Mouse (Mus musculus): Measurements from ENCODE around the gene Olfr385.
"Not testable (repeated sequence)": the region's sequence is repeated elsewhere in the genome, so short reads cannot be mapped to it uniquely, and the experiment has no call there.

- not testable (repeated sequence) for TF ChIP-seq CTCF (conservative IDR thresholded peaks at IDR 0.05; ENCODE audit: low read length); NANOG (IDR thresholded peaks at IDR 0.05; ENCODE audit: borderline replicate concordance, low read length); POU5F1 (IDR thresholded peaks at IDR 0.05; ENCODE audit: borderline replicate concordance, low read length)
Observed at GRCm38 (mm10) chr11:73583188-73583587, 9.6 kb downstream of the Olfr385 start.
